Mouse (Mus musculus) layer of hippocampus, adult 2 months (tissue): ENCODE data around the gene Tarbp2. TPM values are rescaled to one million over a fixed set of nuclear protein-coding genes. Genes with fewer than 3 reads are reported as not detected.

Source experiments
- DNase-seq, 2 experiments: peaks; one replicate each; pipeline ENCODE4 v3.0.0; 2022; ENCODE audit warnings: low spot score in 2 of 2
- H3K27ac ChIP-seq: fragments of 200-600 bp; 2 replicates; pipeline ENCODE4 v1.8.1; 2022
- H3K4me3 ChIP-seq: fragments of 200-600 bp; 2 replicates; pipeline ENCODE4 v1.8.1; 2022; ENCODE audit warnings: mild to moderate bottlenecking
- CTCF ChIP-seq: fragments of 200-600 bp; conservative IDR thresholded peaks from 2 replicates; pipeline ENCODE4 v1.8.1; 2022; ENCODE audit warnings: antibody characterized with exemption, mild to moderate bottlenecking, moderate library complexity
- total RNA-seq, 2 experiments: library from RNA; stranded (reverse); gene quantifications; 2 replicates each; pipeline ENCODE4 v1.2.3; 2021

Gene Tarbp2
- total RNA-seq, 2 experiments from 2014 or later: 36.2 to 37.7 TPM

DNA sequence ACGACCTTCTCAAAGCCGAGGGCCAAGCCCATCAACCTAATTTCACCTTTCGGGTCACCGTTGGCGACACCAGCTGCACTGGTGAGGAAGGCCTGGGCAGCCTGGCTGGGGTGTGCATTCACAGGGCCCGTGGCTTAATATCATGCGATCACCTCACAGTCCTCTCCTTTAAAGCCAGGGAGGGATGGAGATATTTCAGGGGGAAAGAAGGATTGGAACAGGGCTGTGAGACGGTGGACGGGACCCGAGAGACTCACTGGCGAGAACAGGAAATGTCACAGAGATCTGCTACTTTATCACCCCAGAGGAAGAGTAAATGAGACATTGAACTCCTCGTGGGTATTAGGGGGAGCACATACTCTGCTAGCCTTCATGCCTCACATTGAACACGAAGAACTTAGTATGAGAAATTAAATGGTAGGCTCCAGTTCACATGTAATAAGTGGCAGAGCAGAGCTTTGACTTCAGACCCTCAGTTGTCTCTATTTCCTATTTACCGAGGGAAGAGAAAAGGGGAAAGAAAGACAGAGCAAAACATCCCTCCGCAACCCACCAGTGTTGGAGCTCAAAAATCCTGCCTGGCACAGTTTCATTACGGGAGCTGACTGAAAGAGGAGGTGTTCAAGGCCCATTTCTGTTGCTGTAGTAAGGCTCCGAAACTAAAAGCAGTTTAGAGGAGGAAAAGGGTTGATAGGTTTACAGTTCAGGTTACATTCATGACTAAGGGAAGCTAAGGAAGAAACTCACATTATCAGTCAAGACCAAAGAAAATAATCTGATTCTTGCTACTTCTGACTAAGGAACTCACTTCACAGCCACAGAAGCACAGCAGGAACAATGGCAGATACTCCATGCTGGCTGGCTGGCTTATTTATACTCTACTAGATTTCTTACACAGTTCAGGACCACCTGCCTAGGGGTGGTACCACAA, 1.5 kb downstream of the Tarbp2 start:
- no peak for DNase-seq
- peak overlapping the region; percentile 99 for H3K27ac ChIP-seq
- TF ChIP-seq CTCF: no peak
- H3K4me3 ChIP-seq: peak overlapping the region; percentile 91

DNA sequence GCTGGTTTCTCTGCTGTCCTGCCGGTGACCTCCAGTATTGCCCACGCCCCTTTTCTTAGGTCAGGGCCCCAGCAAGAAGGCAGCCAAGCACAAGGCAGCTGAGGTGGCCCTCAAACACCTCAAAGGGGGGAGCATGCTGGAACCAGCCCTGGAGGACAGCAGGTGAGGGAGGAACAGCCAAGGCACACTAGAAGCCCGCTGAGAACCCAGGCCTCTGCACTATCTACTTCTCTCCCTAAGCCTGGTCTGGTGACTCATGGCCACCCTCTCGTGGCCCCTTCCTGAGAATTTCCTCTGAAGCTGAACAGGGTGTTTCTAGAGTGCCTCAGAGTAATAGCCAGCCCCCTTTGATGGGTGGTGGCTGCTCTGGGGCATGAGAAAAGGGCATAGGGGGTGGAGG, 2.4 kb downstream of the Tarbp2 start:
- peak overlapping the region; percentile 99; the same call in 1 of the 2 replicates for H3K27ac ChIP-seq

DNA sequence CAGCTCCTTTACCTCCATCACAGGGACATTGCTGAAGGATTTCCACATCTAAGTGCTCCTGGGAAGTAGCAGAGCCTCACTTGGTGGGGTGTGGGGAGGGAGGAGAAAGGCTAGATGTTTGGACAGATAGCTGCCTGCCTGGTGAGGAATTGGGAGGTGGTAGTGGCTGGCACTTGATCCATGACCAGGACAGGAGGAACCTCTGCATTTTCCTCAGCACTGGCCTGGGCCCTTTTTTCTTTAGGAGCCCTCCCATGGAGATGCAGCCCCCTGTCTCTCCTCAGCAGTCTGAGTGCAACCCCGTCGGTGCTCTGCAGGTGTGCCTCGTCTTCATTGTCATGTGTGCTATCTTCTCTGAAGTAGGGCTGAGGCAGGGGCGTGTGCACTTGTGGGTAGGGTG, 3.5 kb downstream of the Tarbp2 start:
- no peak for DNase-seq
- H3K27ac ChIP-seq: no peak overlapping the region
- H3K4me3 ChIP-seq: no peak overlapping the region
- TF ChIP-seq CTCF: no peak

More for the DNA sequence above, 2.4 kb downstream of the Tarbp2 start:
- DNase-seq: no peak
- no peak overlapping the region for H3K4me3 ChIP-seq
- TF ChIP-seq CTCF: no peak

DNA sequence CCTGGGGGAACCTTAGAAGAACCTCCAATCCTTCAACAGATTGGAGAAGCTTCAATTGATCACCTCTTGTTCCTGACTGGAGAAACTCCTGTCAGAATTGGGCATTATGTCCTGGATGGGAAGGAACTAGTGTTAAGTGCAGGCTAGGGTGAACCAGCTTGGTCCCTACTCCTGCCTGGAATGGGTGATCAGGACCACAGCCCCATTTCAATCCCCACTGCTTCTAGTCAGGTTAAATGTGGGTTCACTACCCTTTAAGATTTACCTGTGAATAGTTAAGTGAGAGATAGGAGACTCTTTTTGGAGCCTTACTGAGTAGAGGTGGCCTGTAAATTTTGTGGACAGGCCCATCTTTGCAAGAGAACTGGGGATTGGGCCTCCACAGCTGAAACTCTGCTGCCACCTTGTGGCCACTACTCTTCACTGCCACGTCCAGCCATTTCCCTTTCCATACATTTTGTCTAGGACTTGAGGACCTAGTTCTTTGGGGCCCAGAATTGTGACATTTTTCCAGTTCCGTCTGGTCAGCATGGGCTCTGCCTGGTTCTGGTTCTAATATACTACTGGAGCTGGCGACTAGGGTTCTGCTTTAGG, 7.0 kb downstream of the Tarbp2 start, which contains the start of gene Npff:
Gene Npff (minus strand): TSS at position 51 of the 594 bp plus-strand sequence.
- TF ChIP-seq CTCF: peak; percentile 97
- DNase-seq: peak; percentile 77 to 83
- Histone ChIP-seq H3K4me3 (no peak within 1 kb of the TSS), H3K27ac (peak within 1 kb of the TSS; percentile 67)

DNA sequence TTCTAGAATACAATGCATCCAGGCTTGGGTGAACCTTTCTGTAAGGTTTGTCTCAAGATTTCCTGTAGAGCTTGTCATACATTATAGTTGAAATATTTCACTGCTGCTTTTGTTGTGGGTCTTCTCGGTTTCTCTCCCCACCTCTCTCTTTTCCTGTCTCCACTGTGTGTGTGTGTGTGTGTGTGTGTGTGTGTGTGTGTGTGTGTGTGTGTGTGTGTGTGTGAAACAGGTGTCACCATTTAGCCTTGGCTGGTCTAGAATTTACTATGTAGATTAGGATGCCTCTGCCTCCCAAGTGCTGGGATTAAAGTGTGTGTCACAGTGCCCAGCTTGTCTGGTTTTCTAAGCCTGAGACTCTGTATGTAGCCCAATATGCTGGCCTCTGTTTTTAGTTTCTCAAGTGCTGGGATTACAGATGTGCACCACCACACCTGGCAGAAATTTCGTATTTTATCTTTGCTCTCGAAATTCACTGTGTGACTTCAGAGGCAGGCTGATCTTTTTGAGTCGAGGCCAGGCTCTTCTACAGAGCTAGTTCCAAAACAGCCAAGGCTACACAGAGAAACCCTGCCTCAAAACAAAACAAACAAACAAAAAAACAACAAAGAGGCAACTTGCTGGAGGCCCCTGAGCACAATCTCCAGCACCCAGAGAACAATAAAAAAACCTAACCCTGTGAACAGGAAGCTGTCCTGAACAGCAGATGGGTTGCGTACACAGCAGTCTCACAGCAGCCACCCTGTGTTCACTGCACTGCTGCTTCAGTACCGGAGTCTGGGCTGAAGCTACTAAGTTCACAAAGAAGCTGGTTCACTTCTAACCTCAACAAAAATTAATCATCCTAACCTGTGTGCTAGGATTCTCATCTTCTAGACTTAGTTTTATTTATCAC, 8.4 kb downstream of the Tarbp2 start:
- peak overlapping the region; percentile 32 for H3K27ac ChIP-seq
- H3K4me3 ChIP-seq: no peak overlapping the region
- no peak for DNase-seq
- no peak for TF ChIP-seq CTCF

DNA sequence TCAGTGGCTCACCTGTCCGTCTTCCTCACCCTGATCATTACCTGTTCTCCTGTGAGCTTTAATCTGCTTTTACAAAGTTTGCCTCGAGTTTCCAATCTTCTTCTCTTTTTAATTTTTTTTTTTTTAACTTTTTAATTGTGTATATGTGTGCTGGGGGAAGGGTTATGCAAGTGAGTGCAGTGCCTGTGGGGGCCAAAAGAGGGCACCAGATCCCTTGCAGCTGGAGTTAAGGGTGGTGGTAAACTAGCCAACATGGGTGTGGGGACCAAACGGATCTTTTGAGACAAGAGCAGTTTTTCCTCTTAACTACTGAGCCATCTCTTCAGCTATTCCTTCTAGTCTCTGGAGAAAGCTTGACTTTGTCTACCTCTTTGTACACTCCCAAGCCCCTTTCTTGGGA, 9.9 kb downstream of the Tarbp2 start:
- no peak for DNase-seq
- peak; percentile 75 for TF ChIP-seq CTCF
- Histone ChIP-seq H3K4me3 (no peak overlapping the region), H3K27ac (no peak overlapping the region)

DNA sequence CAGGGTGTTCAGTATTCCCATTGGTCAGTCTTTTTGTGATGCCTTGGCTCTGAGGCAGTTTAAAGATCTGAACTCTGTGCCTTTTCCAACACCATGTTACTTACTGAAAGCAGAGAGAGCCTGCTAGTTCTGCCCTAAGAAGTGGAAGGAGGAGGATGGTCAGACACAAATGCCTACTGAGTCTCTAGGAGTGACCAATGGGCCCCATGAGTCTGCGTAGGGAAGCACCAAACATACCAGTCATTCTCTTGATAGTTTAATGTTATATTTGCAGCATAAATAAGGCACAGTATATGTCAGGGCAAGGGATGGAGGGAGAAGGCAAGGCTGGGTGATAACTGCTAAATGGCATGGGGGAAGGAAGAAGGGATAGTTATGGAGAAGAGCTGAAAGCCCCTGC, 10.4 kb downstream of the Tarbp2 start:
- H3K4me3 ChIP-seq: no peak overlapping the region
- DNase-seq: no peak
- no peak overlapping the region for H3K27ac ChIP-seq
- TF ChIP-seq CTCF: no peak

DNA sequence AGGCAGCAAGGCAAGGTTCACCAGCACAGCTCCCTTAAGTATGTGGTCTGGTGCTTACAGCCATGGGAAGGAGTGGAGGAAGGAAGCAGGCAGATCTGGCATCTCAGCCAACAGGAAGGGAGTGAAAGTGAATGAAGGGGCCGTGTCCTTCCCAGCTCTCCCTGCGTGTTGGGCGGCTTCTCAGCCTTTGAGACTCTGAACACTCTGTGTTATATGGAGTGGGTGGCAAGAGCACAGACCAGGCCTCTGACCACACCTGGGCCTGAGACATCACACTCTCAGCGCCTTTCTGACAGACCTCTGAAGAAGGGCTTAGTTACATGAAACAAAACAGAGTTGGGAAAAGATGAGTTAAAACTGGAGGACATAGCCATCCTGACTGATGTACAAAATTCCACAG, 12.6 kb downstream of the Tarbp2 start:
- no peak for DNase-seq
- no peak overlapping the region for H3K27ac ChIP-seq

DNA sequence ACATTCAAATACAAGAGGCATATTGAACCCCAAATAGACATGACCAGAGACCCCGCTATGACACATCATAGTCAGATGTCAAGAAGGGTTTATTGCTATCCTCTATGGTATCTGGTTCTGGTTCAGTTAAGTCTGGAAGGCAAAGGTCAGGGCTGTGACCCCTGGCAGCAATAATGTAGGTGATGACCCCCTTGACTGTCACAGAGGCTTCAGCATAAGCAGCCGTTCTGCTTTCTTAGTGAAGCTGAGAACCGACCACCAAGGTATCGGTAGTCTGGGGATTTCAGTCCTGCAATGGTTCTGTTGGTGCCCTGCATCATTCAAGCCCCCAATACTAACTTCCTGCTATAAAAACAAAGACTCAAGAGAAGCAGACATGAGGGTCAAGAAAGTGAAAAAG, 13.6 kb downstream of the Tarbp2 start:
- no peak overlapping the region for H3K4me3 ChIP-seq
- no peak for DNase-seq
- TF ChIP-seq CTCF: no peak
- H3K27ac ChIP-seq: no peak overlapping the region

More for the DNA sequence above, 12.6 kb downstream of the Tarbp2 start:
- no peak overlapping the region for H3K4me3 ChIP-seq
- no peak for TF ChIP-seq CTCF

DNA sequence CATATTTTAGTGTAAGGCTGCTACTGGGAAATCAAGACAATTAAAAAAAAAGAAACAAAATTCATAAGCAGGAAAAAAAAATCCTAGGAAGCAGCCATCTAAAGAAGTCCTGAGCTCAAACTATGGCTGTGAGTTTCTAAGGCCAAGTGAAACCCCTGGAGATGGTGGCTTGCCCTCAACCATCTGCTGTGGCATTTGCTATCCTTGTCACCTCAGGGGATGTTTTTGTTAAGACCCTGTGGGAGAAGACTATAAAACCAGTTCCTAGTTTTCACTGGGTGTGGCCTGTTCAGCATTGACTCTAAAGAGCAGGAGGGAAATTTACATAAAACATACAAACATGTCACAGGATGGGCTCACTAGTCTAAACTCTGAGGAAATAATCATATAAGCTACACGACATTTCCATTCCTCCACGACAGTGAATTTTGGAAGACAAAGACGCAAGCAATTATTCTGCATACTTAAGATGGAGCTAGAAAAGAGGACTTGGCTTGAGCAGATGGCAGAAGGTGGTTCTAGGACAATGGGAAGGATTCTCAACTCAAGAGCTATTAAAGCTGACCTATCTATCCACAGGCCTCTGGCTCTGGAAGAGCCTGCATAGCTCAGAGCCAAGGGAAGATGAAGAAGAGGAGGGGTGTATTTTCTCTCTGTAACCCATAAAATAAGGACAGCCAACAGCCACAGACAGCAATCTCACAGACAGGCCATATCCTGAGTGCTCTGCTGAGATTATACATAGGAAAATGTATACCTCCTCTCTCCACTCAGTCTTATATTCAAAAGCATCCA, 14.3 kb downstream of the Tarbp2 start:
- Histone ChIP-seq H3K4me3 (no peak overlapping the region), H3K27ac (no peak overlapping the region)
- no peak for DNase-seq
- no peak for TF ChIP-seq CTCF

DNA sequence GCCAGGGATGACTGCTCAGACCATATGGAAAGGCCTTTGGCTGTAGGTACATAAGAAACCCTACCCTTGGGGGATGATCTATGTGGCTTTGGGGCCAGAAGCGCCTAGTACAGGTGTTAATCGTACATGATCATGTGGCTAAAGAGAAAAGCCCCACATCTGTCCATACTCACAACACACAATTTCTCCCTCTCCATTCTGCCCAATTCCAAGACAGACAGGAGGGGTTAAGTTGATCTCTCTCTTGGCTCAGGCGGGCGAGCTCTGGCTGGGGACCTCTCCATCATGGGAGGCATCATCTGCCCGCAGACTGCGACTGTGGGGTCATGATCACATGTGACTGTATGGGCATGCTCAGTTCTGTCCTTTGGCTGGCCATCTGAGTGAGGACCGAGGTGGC, 15.9 kb downstream of the Tarbp2 start:
- no peak overlapping the region for H3K4me3 ChIP-seq
- no peak for TF ChIP-seq CTCF
- H3K27ac ChIP-seq: 0 out of 2 replicates have a peak overlapping the region, but pooled peaks have one; percentile 44
- no peak for DNase-seq

DNA sequence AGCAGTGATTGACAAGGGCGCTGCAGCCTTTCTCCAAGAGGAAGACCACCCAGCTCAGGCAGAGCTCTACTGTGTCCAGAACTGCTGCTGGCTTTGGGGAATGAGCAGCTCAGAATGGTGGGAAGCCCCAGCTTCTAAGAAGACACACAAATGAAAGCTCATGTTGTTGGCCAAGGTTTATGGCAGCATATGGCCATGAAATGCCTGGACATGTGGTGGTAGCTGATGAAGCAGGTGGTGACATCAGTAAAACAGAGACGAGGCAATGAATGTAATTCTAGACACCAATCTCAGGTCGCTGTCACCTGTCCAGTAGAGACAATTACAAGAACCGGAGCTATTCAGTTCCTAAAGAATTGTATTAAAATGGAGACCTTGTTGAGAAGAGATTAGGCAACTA, 26.8 kb downstream of the Tarbp2 start:
- no peak for TF ChIP-seq CTCF
- DNase-seq: peak in 1 of 2 experiments; percentile 39
- Histone ChIP-seq H3K27ac (peak overlapping the region; percentile 56), H3K4me3 (no peak overlapping the region)
